ENCODE assay signal across 33 mouse cellular contexts in genomic region chr7:3296711-3297110, GRCm38 (mm10). TPM values are rescaled to one million over a fixed set of nuclear protein-coding genes. Genes with fewer than 3 reads are reported as not detected.
DNase-seq lines count a peak whose midpoint lies in the region; ATAC-seq lines count a peak whose summit lies in the region.
"Had no signal": no experiment of that assay in that cellular context is flagged by ENCODE, and none has a peak within 500 bp of the region (broad histone marks: within the 10 kb centered on the region; RNA-seq: fewer than 3 reads in every experiment).

No protein-coding gene starts in this region.

- H3K36me3 ChIP-seq in heart, embryonic 13.5 days: peaks cover 74% of the 10 kb centered on the region
- peaks cover 50% of the 10 kb centered on the region for H3K36me3 ChIP-seq in heart, embryonic 16.5 days (ENCODE audit: control insufficient read depth, insufficient read depth)
- peaks cover 3% of the 10 kb centered on the region; the same call in 1 of the 2 replicates for H3K36me3 ChIP-seq in midbrain, embryonic 11.5 days (ENCODE audit: control insufficient read depth, insufficient read depth, low read length)
- H3K36me3 ChIP-seq in midbrain, embryonic 13.5 days: peaks cover 52% of the 10 kb centered on the region

- peaks cover 85% of the 10 kb centered on the region for H3K4me1 ChIP-seq in heart, embryonic 13.5 days
- H3K4me1 ChIP-seq in heart, embryonic 16.5 days (ENCODE audit: control insufficient read depth, insufficient read depth, low read length): peaks cover 69% of the 10 kb centered on the region
- H3K4me1 ChIP-seq in midbrain, embryonic 11.5 days (ENCODE audit: control insufficient read depth, insufficient read depth, low read length): peaks cover 4% of the 10 kb centered on the region
- H3K4me1 ChIP-seq in midbrain, embryonic 13.5 days (replicated peaks): peaks cover 11% of the 10 kb centered on the region

- intact Hi-C loops in heart, postnatal 10 days (cut with DNase I): no loop called here
- intact Hi-C loops in heart, postnatal 14 days (cut with DNase I): no loop called here

- H3K4me2 ChIP-seq in heart, embryonic 13.5 days: peak overlapping the region; percentile 59
- H3K4me2 ChIP-seq in heart, embryonic 16.5 days (ENCODE audit: low read depth, low read length): peak overlapping the region; percentile 56
- H3K4me2 ChIP-seq in midbrain, embryonic 11.5 days: no peak overlapping the region
- no peak overlapping the region for H3K4me2 ChIP-seq in midbrain, embryonic 13.5 days (replicated peaks)
- H3K4me2 ChIP-seq: embryonic facial prominence, embryonic 12.5 days; embryonic facial prominence, embryonic 15.5 days; hindbrain, embryonic 13.5 days; intestine, embryonic 15.5 days; kidney, embryonic 15.5 days had no signal

- H3K27me3 ChIP-seq in heart, embryonic 13.5 days (replicated peaks): no peaks in the 10 kb centered on the region
- no peaks in the 10 kb centered on the region for H3K27me3 ChIP-seq in heart, embryonic 16.5 days (ENCODE audit: control insufficient read depth, insufficient read depth, low read length)
- H3K27me3 ChIP-seq in midbrain, embryonic 11.5 days (ENCODE audit: control insufficient read depth, insufficient read depth, low read length): peaks cover 9% of the 10 kb centered on the region
- H3K27me3 ChIP-seq in midbrain, embryonic 13.5 days: peaks cover 12% of the 10 kb centered on the region
- H3K27me3 ChIP-seq: CH12.LX; intestine, embryonic 15.5 days had no signal

- H3K9ac ChIP-seq in heart, embryonic 13.5 days: 0 out of 2 replicates have a peak overlapping the region, but pooled peaks have one; percentile 42
- H3K9ac ChIP-seq in heart, embryonic 16.5 days (ENCODE audit: low read length): no peak overlapping the region
- no peak overlapping the region for H3K9ac ChIP-seq in midbrain, embryonic 11.5 days (ENCODE audit: low read length)
- H3K9ac ChIP-seq in midbrain, embryonic 13.5 days (replicated peaks): no peak overlapping the region
- H3K9ac ChIP-seq: embryonic facial prominence, embryonic 12.5 days; embryonic facial prominence, embryonic 15.5 days; forebrain, postnatal 0 days; hindbrain, embryonic 13.5 days; intestine, embryonic 15.5 days; kidney, embryonic 15.5 days had no signal

- WGBS in heart, embryonic 13.5 days: 84% methylated on average over 16 of the region's 16 CpGs
- WGBS in heart, embryonic 16.5 days: 91% methylated on average over 16 of the region's 16 CpGs
- 95% methylated on average over 16 of the region's 16 CpGs for WGBS in midbrain, embryonic 11.5 days
- 93% methylated on average over 16 of the region's 16 CpGs for WGBS in midbrain, embryonic 13.5 days

- no peak overlapping the region for H3K4me3 ChIP-seq in heart, embryonic 13.5 days
- no peak overlapping the region for H3K4me3 ChIP-seq in heart, embryonic 16.5 days (ENCODE audit: low read length)
- H3K4me3 ChIP-seq in midbrain, embryonic 11.5 days (ENCODE audit: low read depth, low read length): no peak overlapping the region
- no peak overlapping the region for H3K4me3 ChIP-seq in midbrain, embryonic 13.5 days (replicated peaks)
- H3K4me3 ChIP-seq: embryonic facial prominence, embryonic 12.5 days; embryonic facial prominence, embryonic 15.5 days; hindbrain, embryonic 13.5 days; intestine, embryonic 15.5 days; kidney, embryonic 15.5 days had no signal

- no peaks in the 10 kb centered on the region for H3K9me3 ChIP-seq in heart, embryonic 13.5 days
- no peaks in the 10 kb centered on the region for H3K9me3 ChIP-seq in heart, embryonic 16.5 days (replicated peaks; ENCODE audit: control insufficient read depth, low read length)
- H3K9me3 ChIP-seq in midbrain, embryonic 11.5 days (ENCODE audit: control insufficient read depth, low read length): no peaks in the 10 kb centered on the region
- H3K9me3 ChIP-seq in midbrain, embryonic 13.5 days: no peaks in the 10 kb centered on the region
- H3K9me3 ChIP-seq: embryonic facial prominence, embryonic 12.5 days; embryonic facial prominence, embryonic 15.5 days; hindbrain, embryonic 13.5 days; intestine, embryonic 15.5 days; kidney, embryonic 15.5 days had no signal

- DNase-seq in heart, adult 11 months: peak; percentile 92
- no peak for DNase-seq in heart, postnatal 4 days
- DNase-seq in heart, postnatal 10 days: no peak
- DNase-seq in heart, postnatal 14 days: no peak
- peak; percentile 39 for DNase-seq in midbrain, embryonic 11.5 days (ENCODE audit: low spot score, missing footprints)
- DNase-seq: adrenal gland, adult 2 months; adrenal gland, postnatal 14 days; B cell, adult 2 months; cerebellum, adult 11 months; cerebellum, adult 2 months; cerebellum, adult 9-11 months; cerebellum, postnatal 25 days; forebrain, postnatal 0 days; gastrocnemius, postnatal 36 days; kidney, adult 11 months; kidney, adult 8-10 months had no signal

- H3K27ac ChIP-seq in heart, embryonic 13.5 days (replicated peaks): no peak overlapping the region
- H3K27ac ChIP-seq in heart, embryonic 16.5 days (ENCODE audit: low read length): no peak overlapping the region
- H3K27ac ChIP-seq in midbrain, embryonic 11.5 days (ENCODE audit: low read depth, low read length): no peak overlapping the region
- no peak overlapping the region for H3K27ac ChIP-seq in midbrain, embryonic 13.5 days
- H3K27ac ChIP-seq: embryonic facial prominence, embryonic 12.5 days; embryonic facial prominence, embryonic 15.5 days; hindbrain, embryonic 13.5 days; kidney, embryonic 15.5 days had no signal

- no peak for ATAC-seq in heart, embryonic 13.5 days (ENCODE audit: extremely low read depth, insufficient number of reproducible peaks, low FRiP score, low TSS enrichment)
- no peak for ATAC-seq in heart, embryonic 16.5 days (replicated peaks; ENCODE audit: extremely low read depth, insufficient read depth, low FRiP score)
- no peak for ATAC-seq in midbrain, embryonic 11.5 days (ENCODE audit: low FRiP score)
- no peak for ATAC-seq in midbrain, embryonic 13.5 days
- ATAC-seq: forebrain, embryonic 14.5 days; forebrain, postnatal 0 days; hindbrain, embryonic 16.5 days; intestine, embryonic 15.5 days had no signal

RNA-seq across cellular contexts. Expression of gene Prkcg, which starts 7.7 kb away (rescaled TPM):
- total RNA-seq in heart, postnatal 4 days (2021): 1 to 10 TPM; 5.7 to 8.5 TPM
- 0.04 and 0.13 TPM in 2 replicates for polyA plus RNA-seq in heart, embryonic 13.5 days (2015; fragmentation: Nextera tagmentation; extraction: Ambion mirVana)
- 1 to 10 TPM; 3.4 to 6.9 TPM for total RNA-seq in heart, postnatal 10 days (2021)
- 0.32 and 0.33 TPM in 2 replicates for polyA plus RNA-seq in heart, embryonic 16.5 days (2015; fragmentation: Nextera tagmentation; extraction: Ambion mirVana)
- 1 to 10 TPM; 3.2 to 3.5 TPM for total RNA-seq in heart, postnatal 14 days (2021)
- 0.31 and 0.77 TPM in 2 replicates for polyA plus RNA-seq in midbrain, embryonic 11.5 days (2014; fragmentation: Nextera tagmentation; extraction: Ambion mirVana)
- polyA plus RNA-seq in midbrain, embryonic 13.5 days (2015; fragmentation: Nextera tagmentation; extraction: Ambion mirVana): 0.66 and 1.7 TPM in 2 replicates
- total RNA-seq: common myeloid progenitor, adult 5-6 weeks; granulocyte monocyte progenitor cell, adult 5-6 weeks; hematopoietic stem cell, adult 5-6 weeks; MEL had no signal

RNA-seq across cellular contexts. Expression of gene Myadm, which starts 7.8 kb away (rescaled TPM):
- 100 to 1,000 TPM; 299 to 315 TPM for total RNA-seq in heart, postnatal 4 days (2021)
- 159 and 162 TPM in 2 replicates for polyA plus RNA-seq in heart, embryonic 13.5 days (2015; fragmentation: Nextera tagmentation; extraction: Ambion mirVana)
- total RNA-seq in heart, postnatal 10 days (2021): 100 to 1,000 TPM; 266 to 279 TPM
- 220 and 238 TPM in 2 replicates for polyA plus RNA-seq in heart, embryonic 16.5 days (2015; fragmentation: Nextera tagmentation; extraction: Ambion mirVana)
- 100 to 1,000 TPM; 196 to 216 TPM for total RNA-seq in heart, postnatal 14 days (2021)
- polyA plus RNA-seq in midbrain, embryonic 11.5 days (2014; fragmentation: Nextera tagmentation; extraction: Ambion mirVana): 38.1 and 41.2 TPM in 2 replicates
- 21.8 and 23.8 TPM in 2 replicates for polyA plus RNA-seq in midbrain, embryonic 13.5 days (2015; fragmentation: Nextera tagmentation; extraction: Ambion mirVana)

RNA-seq across cellular contexts. Expression of gene Cacng7, which starts 36.0 kb away (rescaled TPM):
- total RNA-seq in heart, postnatal 4 days (2021): 1 to 10 TPM; 6.9 to 7.4 TPM
- 0.19 and 0.51 TPM in 2 replicates for polyA plus RNA-seq in heart, embryonic 13.5 days (2015; fragmentation: Nextera tagmentation; extraction: Ambion mirVana)
- 1 to 10 TPM; 7.7 to 9.7 TPM for total RNA-seq in heart, postnatal 10 days (2021)
- polyA plus RNA-seq in heart, embryonic 16.5 days (2015; fragmentation: Nextera tagmentation; extraction: Ambion mirVana): 0.16 TPM in 1 of 2 replicates, not detected in the other
- total RNA-seq in heart, postnatal 14 days (2021): 1 to 10 TPM; 5.3 to 5.6 TPM
- polyA plus RNA-seq in midbrain, embryonic 11.5 days (2014; fragmentation: Nextera tagmentation; extraction: Ambion mirVana): 4.2 and 4.4 TPM in 2 replicates
- 4.3 and 5.2 TPM in 2 replicates for polyA plus RNA-seq in midbrain, embryonic 13.5 days (2015; fragmentation: Nextera tagmentation; extraction: Ambion mirVana)
- total RNA-seq: common myeloid progenitor, adult 5-6 weeks; granulocyte monocyte progenitor cell, adult 5-6 weeks; hematopoietic stem cell, adult 5-6 weeks had no signal

RNA-seq across cellular contexts. Expression of gene Nlrp12, which starts 47.2 kb away (rescaled TPM):
- under 1 TPM; 0.07 TPM for total RNA-seq in heart, postnatal 4 days (2021)
- polyA plus RNA-seq in heart, embryonic 13.5 days (2015; fragmentation: Nextera tagmentation; extraction: Ambion mirVana): not detected in 2 replicates
- under 1 TPM; 0.07 to 0.10 TPM for total RNA-seq in heart, postnatal 10 days (2021)
- polyA plus RNA-seq in heart, embryonic 16.5 days (2015; fragmentation: Nextera tagmentation; extraction: Ambion mirVana): not detected in 2 replicates
- total RNA-seq in heart, postnatal 14 days (2021): not detected
- not detected in 2 replicates for polyA plus RNA-seq in midbrain, embryonic 11.5 days (2014; fragmentation: Nextera tagmentation; extraction: Ambion mirVana)
- polyA plus RNA-seq in midbrain, embryonic 13.5 days (2015; fragmentation: Nextera tagmentation; extraction: Ambion mirVana): not detected in 2 replicates
- total RNA-seq: adrenal gland, adult 2 months; CH12.LX; forebrain, postnatal 0 days; gastrocnemius, adult 8-10 months; gastrocnemius, postnatal 36 days; MEL had no signal
- polyA plus RNA-seq: cerebellum, adult 2 months; embryonic facial prominence, embryonic 15.5 days; forebrain, embryonic 11.5 days; forebrain, embryonic 14.5 days; intestine, embryonic 15.5 days had no signal

Comparison
In these comparisons a context has a peak if more than half of its experiments do, and no peak if none do; other contexts are left out.
1. DNase-seq: peak in heart, adult 11 months (single experiment) and midbrain, embryonic 11.5 days (single experiment); none in heart, postnatal 4 days (single experiment), heart, postnatal 10 days (0 of 2) and heart, postnatal 14 days (0 of 2).
2. H3K4me2 ChIP-seq: peak in heart, embryonic 13.5 days (single experiment) and heart, embryonic 16.5 days (single experiment); none in midbrain, embryonic 11.5 days (single experiment) and midbrain, embryonic 13.5 days (single experiment).